Mouse (Mus musculus): ENCODE measurements around the gene Cdkl2.

Cdkl2 gene

GRCm38 (mm10) chr5:91991191-91991937 lies 52.3 kb downstream of the Cdkl2 start:
- DNase-seq: no peak

GRCm38 (mm10) chr5:91989261-91989660 lies 54.4 kb downstream of the Cdkl2 start:
- DNase-seq: no peak

- DNase-seq: no peak
Observed at GRCm38 (mm10) chr5:91987799-91988198, 55.9 kb downstream of the Cdkl2 start.

DNA sequence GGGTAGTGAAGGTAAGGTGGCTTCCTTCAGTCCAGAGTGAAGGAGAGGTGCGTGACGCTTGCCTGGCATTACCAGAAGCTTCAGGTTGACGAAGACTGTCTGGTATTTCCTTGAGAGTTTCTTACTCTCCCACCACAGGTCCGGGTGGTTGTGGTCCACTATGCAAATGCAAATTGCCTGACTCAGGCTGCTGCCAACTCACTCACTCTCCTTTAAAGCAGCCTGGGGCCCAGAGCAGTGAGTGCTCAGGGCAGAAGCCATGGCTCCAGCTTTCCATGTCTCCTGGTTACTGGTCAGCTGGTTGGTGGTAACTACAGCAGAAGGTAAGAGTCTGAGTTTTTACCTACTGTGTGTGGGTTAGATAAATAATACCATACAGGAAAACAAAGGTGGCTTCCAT lies 56.4 kb downstream of the Cdkl2 start, which contains the start of gene Odaph:
Gene Odaph (plus strand): TSS at position 240 of the 400 bp plus-strand sequence.
- no peak for DNase-seq

- DNase-seq: no peak
Observed at GRCm38 (mm10) chr5:91985721-91986120, 58.0 kb downstream of the Cdkl2 start.

GRCm38 (mm10) chr5:91983490-91983889 lies 60.2 kb downstream of the Cdkl2 start:
- no peak for DNase-seq

DNA sequence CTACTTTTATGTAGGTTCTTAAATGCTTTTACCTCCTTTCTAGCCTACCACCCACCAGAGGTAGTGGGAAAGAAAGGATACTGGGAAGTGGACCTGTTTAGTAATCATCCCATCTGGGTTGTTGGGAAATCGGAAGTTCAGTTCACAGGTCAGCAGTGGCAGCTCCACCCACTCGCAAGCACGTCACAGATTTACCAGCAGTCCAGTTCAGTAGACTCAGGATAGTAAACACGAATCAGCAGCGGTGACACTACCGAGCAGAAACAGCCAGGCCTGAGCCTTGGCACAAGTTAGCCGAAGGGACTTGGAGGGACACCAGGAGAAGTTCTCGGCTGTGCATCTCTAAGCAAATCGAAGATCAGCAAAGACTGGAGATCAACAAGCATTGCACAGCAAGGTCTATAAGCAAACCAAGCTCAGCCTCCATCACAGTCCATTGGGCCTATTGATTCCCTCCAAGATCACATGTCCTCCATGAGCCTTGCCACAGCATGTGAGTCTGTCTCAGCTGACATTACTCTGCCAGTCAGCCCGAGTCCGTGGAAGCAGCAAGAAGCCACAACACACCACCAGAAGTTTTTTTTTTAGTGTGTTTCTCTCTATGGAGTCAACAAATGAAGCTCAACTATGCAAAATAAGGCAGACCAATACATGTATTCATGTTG lies 62.4 kb downstream of the Cdkl2 start:
- DNase-seq: no peak

- no peak for DNase-seq
Observed at GRCm38 (mm10) chr5:91977397-91977770, 66.3 kb downstream of the Cdkl2 start.

- no peak for DNase-seq
Observed at GRCm38 (mm10) chr5:91976566-91977396, 66.9 kb downstream of the Cdkl2 start.

GRCm38 (mm10) chr5:91975758-91976157 lies 67.9 kb downstream of the Cdkl2 start:
- no peak for DNase-seq

- no peak for DNase-seq
Observed at GRCm38 (mm10) chr5:91974002-91974401, 69.7 kb downstream of the Cdkl2 start.

DNA sequence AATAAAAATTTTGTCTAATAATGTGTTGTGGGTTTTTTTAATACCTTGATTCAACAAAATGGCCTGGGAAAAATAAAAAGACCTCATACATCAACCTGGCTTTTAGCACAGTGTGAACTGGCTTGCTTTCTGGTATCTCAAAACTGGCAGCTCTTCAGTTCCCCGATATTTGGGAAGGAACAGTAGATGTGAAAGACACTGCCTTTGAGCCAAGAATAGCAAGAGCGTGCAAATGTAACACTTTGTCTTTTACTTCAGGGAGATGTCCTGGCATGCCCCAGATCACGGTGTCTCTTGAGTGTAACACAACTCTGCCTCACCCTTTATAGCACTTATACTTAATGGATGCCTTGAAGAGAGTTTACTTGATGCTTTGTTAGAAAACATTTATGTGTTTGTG lies 71.6 kb downstream of the Cdkl2 start:
- DNase-seq: no peak

- DNase-seq: peak; percentile 97 to 98
Observed at GRCm38 (mm10) chr5:91962639-91963440, 80.8 kb downstream of the Cdkl2 start, which contains the start of gene Rchy1. Gene Rchy1, minus strand, starts transcription at chr5:91963068.

DNA sequence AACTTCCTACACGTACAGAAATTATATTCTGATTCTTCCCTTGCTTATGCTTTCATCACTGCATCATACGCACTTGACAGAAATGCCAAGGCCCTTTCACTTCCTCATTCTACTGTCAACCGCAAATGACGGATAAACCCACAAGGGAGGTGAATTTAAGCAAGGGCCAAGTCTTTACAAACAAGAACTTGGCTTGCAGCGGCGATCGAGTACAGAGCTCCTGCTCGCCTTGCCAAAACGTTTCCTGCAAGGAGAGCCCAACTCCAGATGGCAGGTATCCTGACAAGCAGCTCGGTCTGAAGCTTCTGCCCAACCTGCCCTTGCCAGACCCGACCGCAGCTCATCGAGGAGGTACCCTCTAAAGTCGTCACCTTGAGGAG lies 81.4 kb downstream of the Cdkl2 start:
- no peak for DNase-seq

GRCm38 (mm10) chr5:91961370-91961769 lies 82.3 kb downstream of the Cdkl2 start:
- DNase-seq: peak; percentile 29 to 58

DNA sequence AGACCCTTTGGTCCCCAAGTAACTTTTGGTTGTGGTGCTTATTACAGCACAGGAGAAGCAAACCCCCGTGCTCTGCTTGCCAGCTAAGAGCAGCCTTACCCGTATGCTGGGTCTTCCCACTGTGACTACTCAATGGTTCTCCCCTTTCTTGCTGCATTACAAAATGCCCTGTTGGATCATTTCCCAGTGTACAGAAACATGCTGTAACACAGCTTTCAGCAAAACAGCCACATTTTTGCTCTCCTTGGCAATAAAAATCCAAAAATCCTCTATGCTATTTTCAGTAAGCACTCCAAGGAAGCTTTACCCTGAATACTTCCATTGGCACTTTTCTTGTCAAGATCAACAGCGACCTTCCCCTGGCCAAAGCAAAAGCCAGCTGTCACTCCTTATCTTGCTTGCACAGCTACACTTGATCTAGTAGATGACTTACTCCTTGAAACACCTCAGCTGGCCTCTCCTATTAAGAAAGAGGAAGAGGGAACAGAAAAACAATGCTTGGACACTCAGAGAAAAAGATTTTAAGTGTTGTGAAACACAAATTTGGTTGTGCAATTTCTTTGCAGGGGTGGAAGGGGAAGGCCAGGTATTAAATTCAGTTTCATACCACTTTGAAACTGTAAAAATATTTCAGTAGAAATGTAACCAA lies 83.0 kb downstream of the Cdkl2 start:
- peak in 1 of 2 experiments; percentile 5 for DNase-seq

GRCm38 (mm10) chr5:91959986-91960385 lies 83.7 kb downstream of the Cdkl2 start:
- DNase-seq: no peak

GRCm38 (mm10) chr5:91959096-91959495 lies 84.6 kb downstream of the Cdkl2 start:
- DNase-seq: no peak

GRCm38 (mm10) chr5:91956991-91957760 lies 86.5 kb downstream of the Cdkl2 start:
- no peak for DNase-seq
